Mouse (Mus musculus) heart, embryonic 15.5 days (tissue): ENCODE measurements at regions not wholly inside any gene's neighbourhood (a gene's known extent, or its start where the extent isn't known, plus 50 kb on each side); places are given as distances from the start of the nearest gene placed in this dataset.

Experiments
- ATAC-seq: fragments of 200-750 bp; cut with Nextera tagmentation; replicated peaks from 2 replicates; pipeline ENCODE4 v1.8.0; 2017; ENCODE audit warnings: low read depth, moderate TSS enrichment; ENCODE audit not compliant: insufficient number of reproducible peaks, insufficient read depth, low FRiP score
- H3K27ac ChIP-seq: fragments of 300-500 bp; sonication (generic); 2 replicates; pipeline ENCODE4 v1.5.1; 2015; ENCODE audit warnings: mild to moderate bottlenecking, inconsistent platforms
- H3K27me3 ChIP-seq: fragments of 300-500 bp; sonication (generic); 2 replicates; pipeline ENCODE4 v1.6.1; 2015; ENCODE audit warnings: inconsistent platforms
- H3K36me3 ChIP-seq: fragments of 300-500 bp; sonication (generic); 2 replicates; pipeline ENCODE4 v1.6.1; 2015; ENCODE audit warnings: mild to moderate bottlenecking, inconsistent platforms
- H3K4me1 ChIP-seq: fragments of 300-500 bp; sonication (generic); replicated peaks from 2 replicates; pipeline ENCODE4 v1.6.1; 2015; ENCODE audit warnings: inconsistent platforms
- H3K4me2 ChIP-seq: fragments of 300-500 bp; sonication (generic); 2 replicates; pipeline ENCODE4 v1.6.1; 2015; ENCODE audit warnings: inconsistent platforms, mild to moderate bottlenecking, moderate library complexity
- H3K4me3 ChIP-seq: fragments of 300-500 bp; sonication (generic); 2 replicates; pipeline ENCODE4 v1.5.1; 2015; ENCODE audit warnings: mild to moderate bottlenecking, inconsistent platforms
- H3K9ac ChIP-seq: fragments of 300-500 bp; sonication (generic); 2 replicates; pipeline ENCODE4 v1.6.1; 2015; ENCODE audit warnings: mild to moderate bottlenecking, inconsistent platforms
- H3K9me3 ChIP-seq: fragments of 300-500 bp; sonication (generic); replicated peaks from 2 replicates; pipeline ENCODE4 v1.6.1; 2016; ENCODE audit warnings: inconsistent platforms
- WGBS: fragments of 180-500 bp; shearing (Covaris S2); methylation state at CpG from one replicate; pipeline ENCODE4 v1.1.7; 2015; ENCODE audit warnings: mixed read lengths; 5-methylcytosine and 5-hydroxymethylcytosine counted together

DNA sequence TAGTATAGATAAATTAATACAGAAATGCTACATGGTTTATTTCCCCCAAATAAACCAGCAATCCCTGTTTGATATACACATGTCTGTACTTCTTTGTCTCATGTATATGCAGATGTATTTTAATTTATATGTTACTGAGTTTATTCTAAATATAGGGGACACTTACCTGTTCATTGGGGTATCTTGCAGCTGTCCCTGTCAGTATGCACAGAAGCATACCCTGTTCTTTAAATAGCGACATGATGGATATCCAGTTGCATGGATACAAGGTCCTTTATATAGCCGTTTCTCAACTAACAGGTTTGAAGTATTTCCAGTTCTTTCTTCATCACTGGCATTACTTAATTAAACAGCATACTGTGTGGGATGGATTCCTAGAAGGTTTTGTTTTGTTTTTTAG, 55.1 kb upstream of the Ssbp2 start:
- Histone ChIP-seq H3K9me3 (no peaks in the 10 kb centered on the region), H3K4me2 (no peak overlapping the region), H3K4me1 (0 out of 2 replicates have a peak, but pooled peaks cover 3% of the 10 kb centered on the region), H3K27ac (no peak overlapping the region), H3K4me3 (no peak overlapping the region), H3K9ac (no peak overlapping the region), H3K27me3 (no peaks in the 10 kb centered on the region), H3K36me3 (no peaks in the 10 kb centered on the region)
- WGBS: 69% methylated on average over 2 of the region's 2 CpGs
- ATAC-seq: no peak

DNA sequence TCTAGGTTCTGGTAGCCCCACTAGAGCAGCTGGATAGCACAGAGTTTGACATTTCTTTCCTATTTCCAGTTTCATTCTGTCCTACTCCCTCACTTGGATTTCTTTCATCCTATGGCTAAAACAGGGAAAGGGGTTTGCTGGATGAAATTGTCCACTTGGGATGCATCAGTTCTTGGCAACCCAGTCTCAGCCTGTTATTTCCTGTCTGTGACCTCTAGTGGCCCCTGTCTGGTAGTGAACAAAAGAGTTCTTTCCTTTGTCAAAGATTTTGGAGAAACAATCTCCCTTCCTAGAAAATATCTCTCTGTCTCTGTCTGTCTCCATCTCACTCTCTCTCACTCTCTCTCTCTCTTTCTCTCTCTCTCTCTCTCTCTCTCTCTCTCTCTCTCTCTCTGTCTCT, 50.0 kb upstream of the Ssbp2 start:
- H3K27me3 ChIP-seq: no peaks in the 10 kb centered on the region
- no peak overlapping the region for H3K4me3 ChIP-seq
- 0 out of 2 replicates have a peak, but pooled peaks cover 3% of the 10 kb centered on the region for H3K4me1 ChIP-seq
- no peaks in the 10 kb centered on the region for H3K36me3 ChIP-seq
- H3K9me3 ChIP-seq: no peaks in the 10 kb centered on the region
- no peak overlapping the region for H3K9ac ChIP-seq
- no peak overlapping the region for H3K27ac ChIP-seq
- no peak overlapping the region for H3K4me2 ChIP-seq
- ATAC-seq: no peak
